Mouse (Mus musculus) heart, postnatal 4 days (tissue): Measurements from ENCODE around the gene Txn1. TPM values are rescaled to one million over a fixed set of nuclear protein-coding genes. Genes with fewer than 3 reads are reported as not detected.

Experiments used
- DNase-seq: peaks from one replicate; pipeline ENCODE4 v3.0.0; 2021
- total RNA-seq, 2 experiments: library from RNA; stranded (reverse); gene quantifications; 2 replicates each; pipeline ENCODE4 v1.2.3; 2021

Txn1 gene
- total RNA-seq, 2 experiments from 2014 or later, result 182 to 189 TPM

DNA sequence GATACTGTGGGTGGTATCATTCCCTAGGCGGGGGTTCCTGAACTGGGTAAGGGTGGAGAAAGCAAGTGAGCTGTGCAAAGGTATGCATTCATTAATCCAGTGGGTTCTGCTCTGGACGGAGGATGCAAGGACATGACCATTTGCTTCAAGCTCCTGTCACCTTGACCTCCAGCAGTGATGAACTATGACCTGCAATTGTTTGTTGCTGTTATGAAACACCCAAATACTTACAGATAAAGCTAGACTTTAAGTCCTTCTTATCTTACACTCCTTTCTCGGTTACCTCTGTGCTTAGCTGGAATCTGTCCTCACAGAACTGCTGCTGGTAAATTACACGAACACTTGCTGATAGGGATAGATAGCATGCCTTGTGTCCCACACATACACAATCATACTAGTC is 15.6 kb downstream of the Txn1 start:
- DNase-seq, result no peak

DNA sequence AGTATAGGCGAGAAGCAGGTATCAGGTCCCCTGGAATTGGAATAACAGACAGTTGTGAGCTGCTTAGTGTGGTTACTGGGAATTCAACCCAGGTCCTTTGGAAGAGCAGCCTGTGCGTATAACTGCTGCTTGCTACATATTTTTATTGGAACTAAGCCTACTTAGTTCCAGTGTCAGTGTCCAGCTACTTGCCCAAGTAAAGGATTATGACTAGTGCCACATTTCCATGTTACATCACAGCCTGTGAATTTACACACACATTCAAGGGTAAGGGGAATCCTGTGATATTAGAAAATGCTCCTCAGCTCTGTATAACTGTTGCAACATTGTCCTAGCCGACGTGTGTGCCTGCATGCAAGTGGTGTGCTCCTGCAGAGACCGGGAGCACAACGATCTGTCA is 18.9 kb downstream of the Txn1 start:
- DNase-seq, result no peak

DNA sequence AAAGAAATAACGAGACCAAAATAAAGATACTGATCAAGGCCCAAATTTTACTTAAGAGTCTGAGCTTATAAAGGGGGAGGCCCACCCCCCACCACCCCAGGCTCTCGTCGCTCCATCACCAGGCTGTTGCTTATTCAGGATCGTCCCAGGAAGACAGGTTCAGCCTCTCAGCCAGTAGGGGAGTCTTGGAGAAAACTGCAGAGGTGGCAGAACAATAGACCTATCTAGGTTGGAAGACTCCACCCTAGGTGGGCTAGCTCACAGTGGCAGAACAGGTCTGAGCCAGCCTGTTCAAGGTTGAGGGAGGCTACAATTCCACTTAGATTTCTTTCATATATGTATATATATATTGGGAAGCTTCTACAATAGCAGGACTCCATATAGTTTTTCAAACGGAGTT is 22.0 kb downstream of the Txn1 start:
- no peak for DNase-seq

DNA sequence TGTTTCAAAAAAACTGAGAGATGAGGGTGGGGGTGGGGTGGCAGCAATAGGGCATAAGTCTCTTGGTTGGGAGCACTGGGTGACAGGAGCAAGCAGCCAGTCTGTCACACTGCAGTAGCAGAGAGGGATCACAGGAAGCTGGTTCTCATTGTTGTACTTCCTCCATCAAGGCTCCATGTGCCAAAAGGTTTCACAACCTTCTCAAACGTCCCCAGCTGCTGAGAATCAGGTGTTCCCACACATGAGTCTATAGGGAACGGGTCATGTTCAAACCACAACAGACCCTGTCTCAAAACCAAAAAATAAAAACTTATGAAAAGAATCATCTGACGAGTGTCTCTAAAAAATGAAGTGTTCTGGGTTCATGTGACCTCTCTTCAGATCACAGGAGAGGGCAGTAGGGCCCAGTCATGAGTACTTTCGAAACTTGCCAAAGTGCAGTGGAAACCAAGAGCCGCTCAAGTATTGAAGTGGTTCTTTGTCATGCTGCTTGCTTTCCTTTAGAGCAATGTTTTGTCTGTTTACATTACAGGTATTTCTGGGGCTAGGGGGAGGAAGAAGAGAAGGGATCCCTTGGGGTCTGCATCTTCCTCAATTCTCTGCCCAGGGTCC is 25.5 kb downstream of the Txn1 start:
- no peak for DNase-seq

DNA sequence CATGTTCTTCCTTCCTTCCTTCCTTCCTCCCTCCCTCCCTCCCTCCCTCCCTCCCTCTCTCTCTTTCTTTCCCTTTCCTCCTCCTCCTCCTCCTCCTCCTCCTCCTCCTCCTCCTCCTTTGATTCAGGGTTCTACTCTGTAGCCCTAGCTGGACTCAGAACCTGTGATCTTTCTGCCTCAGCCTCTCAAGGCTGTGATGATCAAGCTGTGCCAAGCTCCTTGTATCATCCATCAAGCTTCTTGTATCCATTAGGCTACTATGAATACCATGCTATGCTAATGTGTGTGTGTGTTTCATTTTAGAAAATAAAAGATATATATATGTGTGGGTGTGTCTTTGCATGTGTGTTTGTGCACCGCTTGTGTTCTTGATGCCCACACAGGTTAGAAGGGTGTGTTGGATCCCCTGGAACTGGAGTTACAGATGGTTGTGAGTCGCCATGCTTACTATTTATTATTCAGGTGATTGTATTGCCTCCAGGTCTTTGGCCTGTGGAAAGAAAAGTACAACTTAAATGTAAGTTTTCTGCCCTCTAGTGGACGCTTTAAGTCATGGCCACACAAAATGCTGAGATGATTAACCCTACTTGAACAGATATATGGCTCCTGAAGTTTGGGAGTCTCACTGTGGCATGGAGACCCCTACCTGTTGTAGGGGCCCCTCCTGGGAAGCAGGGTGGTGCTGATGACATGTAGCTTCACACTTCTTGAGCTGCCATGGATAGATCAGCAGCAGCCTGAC is 28.6 kb downstream of the Txn1 start:
- peak; percentile 14 for DNase-seq

DNA sequence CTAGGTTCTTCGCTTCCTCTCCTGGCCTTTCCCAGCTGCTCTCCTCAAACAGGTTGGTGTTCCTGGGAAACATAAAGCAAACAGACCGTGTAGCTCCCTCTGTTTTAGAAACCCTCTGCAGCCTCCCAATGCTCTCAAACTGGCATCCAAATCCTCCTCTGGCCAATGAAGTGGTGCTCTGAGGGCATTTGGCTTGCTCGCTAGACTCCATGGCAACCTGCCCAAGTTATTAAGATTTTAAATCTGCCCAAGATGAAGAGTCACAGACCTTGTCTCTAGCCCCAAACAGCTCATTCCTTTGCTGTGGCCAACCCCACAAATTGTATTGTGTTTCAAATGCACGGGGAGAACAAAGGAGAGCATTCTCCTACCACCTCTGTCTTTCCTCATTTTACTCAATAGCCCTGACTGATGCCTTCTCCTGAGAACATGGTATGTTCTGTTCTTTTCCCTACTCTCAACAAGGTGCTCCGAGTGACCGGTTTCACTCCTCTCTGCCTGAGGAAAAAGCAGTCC is 31.6 kb downstream of the Txn1 start:
- no peak for DNase-seq

DNA sequence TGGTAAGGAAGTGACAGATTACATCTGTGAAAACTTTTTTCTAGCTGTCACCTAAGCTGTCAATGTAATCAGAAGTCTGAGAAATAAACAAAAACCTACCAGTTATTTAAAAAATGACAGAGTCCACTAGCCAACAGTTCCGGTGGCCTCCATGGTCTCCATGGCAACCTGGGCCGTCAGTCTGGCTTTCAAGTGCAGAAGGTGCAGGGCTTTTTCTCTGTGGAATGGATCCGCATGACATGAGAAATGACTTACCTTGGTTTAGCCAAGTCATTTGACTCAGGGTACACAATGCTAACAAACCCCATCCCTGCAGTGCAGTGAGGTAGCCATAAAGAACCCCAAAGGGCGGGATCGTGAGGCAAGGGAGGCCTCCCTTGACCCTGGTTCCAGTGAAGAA is 34.0 kb downstream of the Txn1 start:
- DNase-seq, result no peak

DNA sequence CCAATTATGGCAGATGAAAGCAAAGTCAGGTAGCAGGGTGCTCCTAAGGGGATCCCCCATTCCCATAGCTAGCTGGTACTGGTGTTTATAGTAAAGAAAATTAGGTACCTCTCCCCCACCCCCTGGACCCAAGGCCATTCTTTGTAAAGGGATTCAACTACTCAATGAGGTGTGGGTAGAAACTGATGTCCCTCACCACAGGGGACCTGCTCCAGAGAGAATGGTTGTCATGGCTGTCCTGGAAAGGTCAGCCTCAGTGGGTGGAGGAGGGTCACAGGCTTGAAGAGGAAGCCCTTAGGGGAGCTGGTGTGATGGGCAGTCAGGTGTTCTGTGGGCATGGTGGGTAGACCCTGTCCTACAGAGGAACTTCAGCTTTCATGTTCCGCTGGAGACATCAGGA is 35.7 kb downstream of the Txn1 start:
- no peak for DNase-seq

DNA sequence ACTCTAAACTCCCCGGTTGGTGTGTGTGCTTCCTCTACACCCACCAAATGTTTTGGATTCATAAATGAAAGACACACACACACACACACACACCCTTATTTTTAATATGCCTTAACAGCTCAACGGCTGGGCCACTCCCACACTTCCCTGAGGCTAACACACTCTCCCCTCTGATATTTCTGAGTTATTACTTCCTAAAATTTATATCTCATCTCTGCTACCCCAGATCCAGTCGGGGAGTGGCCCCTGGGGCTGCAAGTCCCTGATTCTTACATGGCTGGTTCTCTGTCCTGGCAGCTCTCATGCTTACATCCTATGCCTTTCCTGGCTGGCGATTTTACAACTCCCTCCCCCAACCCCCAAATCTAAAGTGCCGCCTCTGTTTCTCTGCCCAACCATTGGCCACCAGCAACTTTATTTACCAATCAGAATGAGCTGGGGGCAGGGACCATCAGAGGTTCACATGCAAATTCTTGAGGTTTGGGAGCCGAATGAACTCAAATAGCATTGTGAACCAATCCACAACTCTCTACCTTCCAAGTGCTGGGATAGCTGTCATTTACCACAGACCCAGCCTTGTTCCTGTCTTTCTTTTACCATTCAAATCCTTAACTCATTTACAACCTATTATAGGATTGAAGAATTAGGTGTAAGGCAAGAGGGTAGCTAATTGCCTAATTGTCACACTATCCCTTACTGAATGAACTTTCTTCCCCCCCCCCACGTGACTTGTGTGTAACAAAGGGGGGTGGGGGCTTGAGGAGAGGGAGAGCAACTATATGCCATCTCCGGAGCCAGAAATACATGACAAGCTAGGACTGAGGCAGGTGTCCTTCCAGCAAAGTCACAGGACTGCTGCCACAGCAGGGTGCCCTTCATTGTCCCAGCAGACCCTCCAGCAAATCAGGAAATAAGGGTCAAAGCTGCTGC is 36.5 kb downstream of the Txn1 start:
- no peak for DNase-seq

DNA sequence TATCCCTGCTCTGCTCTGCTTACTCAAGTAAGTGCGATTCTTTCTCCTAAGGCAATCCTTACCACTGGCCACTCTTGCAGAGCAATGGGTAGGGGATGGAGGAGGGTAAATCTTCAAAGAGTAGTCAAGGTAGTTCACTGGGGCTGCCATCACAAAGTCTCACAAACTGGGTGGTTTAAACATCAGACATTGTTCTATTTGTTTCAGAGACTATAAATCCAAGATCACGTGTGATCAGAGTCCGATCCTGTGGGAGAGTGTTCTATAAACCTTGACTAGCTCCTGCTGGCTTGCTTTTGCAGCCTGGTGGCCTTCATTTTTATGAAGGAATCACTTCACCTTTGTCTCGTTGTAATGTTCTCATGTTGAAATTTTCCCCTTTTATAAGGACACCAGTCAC is 39.5 kb downstream of the Txn1 start:
- no peak for DNase-seq

DNA sequence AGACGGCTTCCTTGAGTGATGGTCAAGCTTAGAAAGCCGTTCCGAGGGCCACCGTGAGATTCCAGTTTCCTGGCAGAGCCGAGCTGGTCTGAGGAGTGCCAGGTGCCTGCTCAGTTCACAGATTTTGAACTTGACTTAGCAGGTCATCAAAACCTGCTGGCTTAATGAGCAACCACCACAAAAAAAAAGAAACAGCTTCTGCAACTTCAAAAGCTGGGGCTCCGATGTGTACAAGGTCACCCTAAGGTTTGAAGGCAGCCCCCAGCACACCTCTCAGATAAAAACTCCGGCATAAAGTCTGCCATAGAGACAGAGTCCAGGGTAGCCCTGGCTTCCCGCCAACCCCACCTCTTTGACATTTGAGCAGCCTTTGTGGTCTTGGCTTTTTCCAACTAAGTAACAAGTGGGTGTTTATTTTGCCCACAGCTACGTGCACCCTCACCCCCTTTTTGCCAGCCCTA is 40.0 kb downstream of the Txn1 start, which contains the start of gene D630039A03Rik:
D630039A03Rik (minus strand) TSS at position 97 of the 461 bp plus-strand sequence.
- DNase-seq, result peak; percentile 36

DNA sequence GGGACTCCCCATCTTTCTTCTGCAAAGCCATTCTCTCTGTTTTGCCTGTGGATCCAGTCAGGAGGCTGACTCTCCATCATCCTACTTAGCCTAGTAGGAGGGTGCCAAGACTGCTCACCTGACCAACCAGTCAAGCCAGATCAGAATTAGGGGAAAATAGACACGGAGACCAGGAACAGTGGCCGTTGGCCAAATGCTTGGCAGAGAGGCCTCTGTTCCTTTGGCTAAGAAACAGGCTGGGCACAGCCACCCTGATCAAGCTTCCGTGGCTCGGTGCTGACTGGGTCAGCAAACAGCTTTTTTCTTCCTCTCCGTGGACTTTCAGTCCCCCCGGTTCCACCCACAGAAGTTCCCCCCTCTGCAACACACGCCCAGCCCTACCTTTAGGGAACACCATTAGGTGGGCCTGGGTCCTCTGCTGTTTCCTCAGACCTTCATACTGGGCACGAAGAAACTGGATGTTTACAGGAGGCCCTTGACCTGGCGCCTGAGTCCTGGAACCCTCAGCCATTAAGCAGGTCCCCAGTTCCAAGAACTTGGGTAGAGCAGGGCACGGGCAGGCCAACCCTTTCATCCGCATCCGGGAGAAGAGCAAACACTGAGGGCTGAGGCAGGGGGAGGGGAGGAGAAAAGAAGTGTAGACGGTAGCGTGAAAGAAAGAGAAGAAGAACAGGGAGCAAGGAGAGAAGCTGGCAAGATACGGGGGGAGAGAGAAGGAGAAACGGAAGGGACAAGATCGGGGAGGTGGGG is 40.8 kb downstream of the Txn1 start:
- peak; percentile 49 for DNase-seq

DNA sequence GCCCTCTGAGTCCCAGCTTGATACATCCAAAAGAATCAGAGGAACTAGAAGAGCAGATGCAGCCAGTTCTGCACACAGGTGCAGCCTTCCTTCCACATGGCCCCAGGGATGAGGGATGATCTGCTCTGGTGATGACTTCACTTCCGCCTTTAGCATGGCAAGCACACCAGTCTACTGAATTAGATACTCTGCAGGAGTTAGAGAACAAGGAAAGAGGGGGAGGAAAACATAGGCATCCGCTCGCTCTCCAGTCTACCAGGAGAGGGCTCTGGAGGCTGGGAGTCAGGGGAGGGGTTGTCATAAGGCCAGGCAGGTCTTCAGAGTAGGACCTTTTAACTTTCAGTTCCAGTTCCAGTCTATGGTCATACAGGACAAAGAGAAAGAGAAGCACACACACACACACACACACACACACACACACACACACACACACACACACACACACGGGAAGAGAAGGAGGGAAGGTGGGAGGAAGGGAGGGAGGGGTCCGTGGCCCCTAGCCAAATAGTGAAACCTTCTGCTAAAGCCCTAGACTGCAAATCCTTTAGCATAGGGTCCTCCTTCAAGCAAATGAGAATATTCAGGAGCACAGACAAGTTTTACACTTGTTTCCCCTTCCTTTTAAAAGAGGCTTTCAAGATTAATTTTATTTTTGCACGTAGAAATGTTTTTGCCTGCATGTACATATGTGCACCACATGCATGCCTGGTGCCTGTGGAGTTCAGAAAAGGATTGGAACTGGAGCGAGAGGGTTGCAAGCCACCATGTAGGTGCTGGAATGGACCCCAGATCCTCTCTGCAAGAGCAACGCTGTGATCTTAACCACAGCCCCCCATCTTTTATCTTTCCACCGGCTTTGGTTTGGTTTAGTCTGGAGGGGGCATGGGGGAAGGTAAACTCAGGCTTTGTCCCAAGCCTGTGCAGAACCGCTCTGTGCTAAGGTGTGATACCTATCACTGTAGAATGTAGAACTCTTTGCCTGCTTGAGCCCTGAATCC is 41.7 kb downstream of the Txn1 start:
- DNase-seq, result no peak

DNA sequence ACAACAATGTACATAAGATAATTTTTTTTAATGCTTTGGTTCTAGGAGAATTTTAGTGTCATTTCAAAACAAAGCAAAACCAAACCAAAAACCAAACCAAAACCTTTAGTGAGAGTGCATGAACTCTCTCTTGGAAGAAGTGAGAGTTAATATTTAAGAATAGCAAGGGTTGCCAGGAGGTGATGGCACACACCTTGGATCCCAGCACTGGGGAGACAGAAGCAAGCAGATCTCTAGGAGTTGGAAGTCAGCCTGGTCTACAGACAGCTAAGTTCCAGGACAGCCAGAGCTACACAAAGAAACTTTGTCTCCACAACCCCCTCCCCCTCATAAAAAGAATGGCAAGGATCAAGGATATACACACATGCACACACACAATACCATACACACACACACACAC is 43.2 kb downstream of the Txn1 start:
- no peak for DNase-seq

DNA sequence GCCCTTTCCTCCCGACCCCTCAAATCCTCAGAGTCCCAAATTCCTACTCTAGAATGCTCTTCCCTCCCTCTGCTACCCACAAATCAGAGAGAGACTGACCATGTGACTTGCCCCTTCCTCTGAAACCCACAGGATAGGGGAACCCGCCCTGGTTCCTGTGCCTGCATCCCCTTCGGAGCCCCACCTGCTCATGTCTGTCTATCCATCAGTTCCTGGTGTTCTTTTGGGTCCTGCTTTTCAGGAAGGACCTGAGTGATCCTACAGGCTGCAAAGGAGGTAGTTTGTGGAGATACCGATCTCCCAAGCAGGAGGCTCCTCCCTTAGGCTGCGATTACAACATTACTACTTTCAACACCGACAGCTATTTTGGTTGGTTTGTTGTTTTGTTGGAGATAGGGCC is 47.4 kb downstream of the Txn1 start:
- DNase-seq, result no peak

DNA sequence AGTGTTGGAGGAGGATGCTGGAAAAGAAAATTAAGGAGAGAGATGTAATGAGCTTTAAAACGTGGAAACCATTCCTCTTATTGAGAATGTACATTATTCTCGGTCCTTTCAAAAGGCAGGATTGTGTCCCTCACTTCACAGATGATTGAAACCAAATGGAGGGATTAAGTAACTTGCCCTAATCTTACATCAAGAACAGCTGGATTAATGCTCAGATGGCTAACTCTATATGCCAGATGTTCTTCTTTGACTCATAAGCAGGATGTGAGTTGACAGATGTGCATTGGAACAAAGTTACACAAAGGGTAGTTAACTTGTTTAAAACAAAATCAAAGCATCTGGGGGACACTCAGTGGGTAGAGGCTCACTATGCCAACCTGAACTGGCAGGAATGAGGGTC is 49.5 kb downstream of the Txn1 start:
- no peak for DNase-seq

DNA sequence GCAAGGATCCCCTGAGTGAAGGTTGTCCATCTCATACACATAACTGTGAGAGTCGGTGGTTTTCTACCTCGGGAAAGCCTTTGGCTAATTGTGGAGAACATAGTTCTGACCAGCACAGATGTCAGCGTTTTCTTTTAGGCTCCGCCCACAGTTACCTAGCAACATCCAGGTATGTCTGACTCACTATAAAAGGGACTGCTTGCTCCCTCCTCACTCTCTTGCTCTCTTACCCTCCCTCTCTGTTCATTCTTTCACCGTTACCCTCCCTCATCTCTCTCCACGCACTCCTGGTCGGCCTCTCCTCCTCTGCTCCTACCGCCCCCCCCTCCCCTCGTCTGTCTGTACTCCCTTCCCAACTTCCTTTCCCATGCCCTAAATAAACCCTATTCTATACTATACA is 51.6 kb downstream of the Txn1 start:
- DNase-seq, result no peak

DNA sequence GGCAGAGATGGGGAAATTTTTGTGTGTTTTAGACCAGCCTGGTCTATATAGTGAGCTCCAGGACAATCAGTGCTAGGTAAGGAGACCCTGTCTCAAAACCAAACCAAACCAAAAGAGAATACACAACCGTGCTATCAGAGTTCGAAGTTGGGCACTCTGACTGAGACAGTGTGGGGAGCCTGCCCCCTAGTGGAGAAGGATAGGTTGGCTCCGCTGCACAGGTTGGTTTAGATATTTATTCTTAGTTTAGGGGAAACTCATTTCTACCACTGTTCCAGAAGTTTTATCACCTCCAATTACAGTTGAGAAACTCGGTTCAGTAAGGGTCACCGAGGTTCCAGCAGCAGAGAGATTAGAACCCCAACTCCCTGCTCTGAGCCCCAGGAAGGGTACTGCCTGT is 52.0 kb downstream of the Txn1 start:
- DNase-seq, result peak; percentile 82

DNA sequence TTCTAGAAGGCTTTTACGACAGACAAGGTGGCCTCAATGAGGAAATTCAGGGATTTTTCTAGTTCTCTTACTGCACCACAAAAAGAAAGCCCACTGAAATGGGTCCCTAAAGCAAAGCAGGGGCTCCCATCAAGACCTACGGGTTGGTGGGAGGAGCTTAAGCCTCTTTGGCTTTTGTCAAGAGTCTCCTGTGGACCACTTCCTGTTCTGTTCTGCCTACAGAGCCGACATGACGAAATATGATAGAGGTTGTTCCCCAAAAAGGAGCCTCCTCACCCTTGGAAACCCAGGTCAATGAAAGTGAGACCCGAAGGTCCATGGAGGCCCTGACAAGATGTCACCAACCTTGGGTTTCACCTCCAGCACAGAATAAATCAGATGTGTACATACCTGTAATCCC is 53.6 kb downstream of the Txn1 start:
- no peak for DNase-seq

DNA sequence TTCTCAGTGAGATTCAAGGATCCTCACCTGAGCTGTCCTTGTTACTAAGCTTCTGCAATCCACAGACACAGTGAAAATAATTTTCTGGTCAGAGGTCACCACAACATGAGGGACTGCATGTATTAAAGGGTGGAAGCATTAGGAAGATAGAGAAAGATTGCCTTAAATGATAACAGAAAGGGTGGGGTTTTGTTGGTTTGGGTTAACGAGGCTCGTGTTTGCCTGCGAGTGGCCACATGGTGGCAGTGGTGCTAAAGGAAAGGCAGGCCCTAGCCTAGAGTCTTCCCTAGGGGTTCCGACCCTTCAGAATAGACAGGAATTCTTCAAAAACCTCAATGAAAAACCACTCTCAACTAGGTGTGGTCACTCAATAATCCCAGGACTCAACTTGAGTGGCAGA is 55.0 kb downstream of the Txn1 start:
- peak; percentile 48 for DNase-seq

DNA sequence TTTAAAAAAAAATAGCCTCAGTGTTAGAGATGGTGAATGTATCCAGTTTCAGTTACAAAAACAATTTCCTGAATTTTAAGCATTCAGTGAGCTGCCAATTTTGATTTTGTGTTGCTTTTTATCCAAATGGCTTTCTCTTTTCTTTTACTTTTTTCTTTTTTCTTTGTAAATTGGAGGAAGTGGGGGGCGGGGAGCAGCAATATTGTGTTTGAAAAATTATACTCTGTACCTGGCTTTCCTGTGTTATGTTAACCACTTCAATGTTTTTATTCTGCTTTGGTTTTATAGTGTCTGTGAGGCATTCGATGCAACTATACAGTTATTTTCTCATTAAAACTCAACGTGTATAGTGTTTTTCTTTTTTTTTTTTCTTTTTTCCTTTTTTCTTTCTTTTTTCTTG is 59.6 kb downstream of the Txn1 start:
- no peak for DNase-seq
